Mouse (Mus musculus) hindbrain, embryonic 15.5 days (tissue): ENCODE data around the gene Tmem190. TPM values are rescaled to one million over a fixed set of nuclear protein-coding genes. Genes with fewer than 3 reads are reported as not detected.

Experiments used
- ATAC-seq: fragments of 200-750 bp; cut with Nextera tagmentation; 2 replicates; pipeline ENCODE4 v1.8.0; 2017; ENCODE audit warnings: low read depth, moderate number of reproducible peaks, moderate TSS enrichment; ENCODE audit not compliant: low FRiP score
- H3K27ac ChIP-seq: fragments of 300-500 bp; sonication (generic); replicated peaks from 2 replicates; pipeline ENCODE4 v1.5.1; 2015; ENCODE audit warnings: mild to moderate bottlenecking, inconsistent platforms
- H3K27me3 ChIP-seq: fragments of 300-500 bp; sonication (generic); 2 replicates; pipeline ENCODE4 v1.6.1; 2015; ENCODE audit warnings: control low read depth, inconsistent platforms
- H3K36me3 ChIP-seq: fragments of 300-500 bp; sonication (generic); 2 replicates; pipeline ENCODE4 v1.6.1; 2015; ENCODE audit warnings: control low read depth, inconsistent platforms
- H3K4me1 ChIP-seq: fragments of 300-500 bp; sonication (generic); replicated peaks from 2 replicates; pipeline ENCODE4 v1.6.1; 2015; ENCODE audit warnings: control low read depth, inconsistent platforms
- H3K4me2 ChIP-seq: fragments of 300-500 bp; sonication (generic); 2 replicates; pipeline ENCODE4 v1.6.1; 2015; ENCODE audit warnings: moderate library complexity, mild to moderate bottlenecking, inconsistent platforms
- H3K4me3 ChIP-seq: fragments of 300-500 bp; sonication (generic); 2 replicates; pipeline ENCODE4 v1.5.1; 2015; ENCODE audit warnings: mild to moderate bottlenecking, inconsistent platforms
- H3K9ac ChIP-seq: fragments of 300-500 bp; sonication (generic); 2 replicates; pipeline ENCODE4 v1.6.1; 2015; ENCODE audit warnings: inconsistent platforms
- H3K9me3 ChIP-seq: fragments of 300-500 bp; sonication (generic); 2 replicates; pipeline ENCODE4 v1.6.1; 2016; ENCODE audit warnings: control low read depth, inconsistent platforms
- WGBS: fragments of 180-500 bp; shearing (Covaris S2); methylation state at CpG from one replicate; pipeline ENCODE4 v1.1.7; 2015; 5-methylcytosine and 5-hydroxymethylcytosine counted together
- polyA plus RNA-seq: library from polyadenylated mRNA; unstranded; fragments of >200 nt; fragmentation: Nextera tagmentation; extraction: Ambion mirVana; gene quantifications from 2 replicates; pipeline ENCODE4 v1.2.1, GENCODE M21; 2015

The Tmem190 gene
- polyA plus RNA-seq, 1 experiment from 2014 or later = not detected

GRCm38 (mm10) chr7:4747156-4747899 lies 35.4 kb upstream of the Tmem190 start:
- H3K27me3 ChIP-seq = no peaks in the 10 kb centered on the region
- H3K4me1 ChIP-seq = peaks cover 13% of the 10 kb centered on the region
- no peak overlapping the region for H3K4me3 ChIP-seq
- WGBS = 76% methylated on average over 9 of the region's 9 CpGs
- H3K9ac ChIP-seq = no peak overlapping the region
- H3K27ac ChIP-seq = no peak overlapping the region
- no peak for ATAC-seq
- H3K36me3 ChIP-seq = peaks cover 8% of the 10 kb centered on the region; the same call in 1 of the 2 replicates
- no peak overlapping the region for H3K4me2 ChIP-seq
- no peaks in the 10 kb centered on the region for H3K9me3 ChIP-seq

DNA sequence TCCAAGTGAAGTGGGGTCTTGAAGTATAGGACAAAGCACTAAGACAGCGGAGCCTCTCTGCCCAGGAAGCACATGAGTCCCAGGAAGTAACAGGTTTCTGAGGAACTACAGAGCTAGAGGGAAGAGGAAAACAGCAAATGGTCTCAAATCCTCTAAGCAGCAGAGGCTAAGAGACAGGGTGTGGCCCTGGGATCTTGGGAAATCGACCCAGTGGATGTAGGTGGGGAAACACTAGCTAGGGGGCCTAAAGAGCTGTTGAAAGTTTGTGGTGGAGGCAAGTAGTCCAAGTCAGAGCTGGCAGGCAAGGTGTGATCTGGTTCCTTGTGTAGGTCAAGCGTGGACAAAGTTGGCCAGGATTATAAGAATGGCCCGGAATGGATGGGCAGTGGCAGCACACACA lies 34.4 kb upstream of the Tmem190 start:
- no peak overlapping the region for H3K9ac ChIP-seq
- no peaks in the 10 kb centered on the region for H3K9me3 ChIP-seq
- H3K27me3 ChIP-seq = no peaks in the 10 kb centered on the region
- H3K36me3 ChIP-seq = peaks cover 8% of the 10 kb centered on the region; the same call in 1 of the 2 replicates
- H3K4me1 ChIP-seq = peaks cover 17% of the 10 kb centered on the region
- no peak for ATAC-seq
- H3K27ac ChIP-seq = no peak overlapping the region
- no peak overlapping the region for H3K4me3 ChIP-seq
- 80% methylated on average over 4 of the region's 4 CpGs for WGBS
- H3K4me2 ChIP-seq = no peak overlapping the region

- Histone ChIP-seq H3K4me3 (no peak overlapping the region), H3K9me3 (no peaks in the 10 kb centered on the region), H3K27me3 (no peaks in the 10 kb centered on the region), H3K27ac (no peak overlapping the region), H3K4me2 (no peak overlapping the region), H3K9ac (no peak overlapping the region), H3K36me3 (peaks cover 8% of the 10 kb centered on the region; the same call in 1 of the 2 replicates), H3K4me1 (peaks cover 18% of the 10 kb centered on the region)
- WGBS = 90% methylated on average over 2 of the region's 2 CpGs
- ATAC-seq = no peak
Measured at GRCm38 (mm10) chr7:4749169-4749568, 33.6 kb upstream of the Tmem190 start.

- Histone ChIP-seq H3K4me2 (peak overlapping the region; percentile 64), H3K36me3 (no peaks in the 10 kb centered on the region), H3K4me1 (peaks cover 18% of the 10 kb centered on the region), H3K9me3 (no peaks in the 10 kb centered on the region), H3K9ac (peak overlapping the region; percentile 20; the same call in 1 of the 2 replicates), H3K27me3 (no peaks in the 10 kb centered on the region), H3K4me3 (peak overlapping the region; percentile 39), H3K27ac (peak overlapping the region; percentile 30; the same call in 1 of the 2 replicates)
- WGBS = 2% methylated on average over 30 of the region's 30 CpGs
- peak; percentile 69 for ATAC-seq
Measured at GRCm38 (mm10) chr7:4751971-4752820, 30.5 kb upstream of the Tmem190 start.

GRCm38 (mm10) chr7:4752821-4753570 lies 29.7 kb upstream of the Tmem190 start, which contains the start of gene Cox6b2:
Cox6b2 (minus strand) TSS chr7:4753094.
- peak within 1 kb of the TSS; percentile 39 for H3K4me3 ChIP-seq
- no peaks in the 10 kb centered on the region for H3K27me3 ChIP-seq
- no peaks in the 10 kb centered on the region for H3K36me3 ChIP-seq
- H3K27ac ChIP-seq = peak within 1 kb of the TSS; percentile 30; the same call in 1 of the 2 replicates
- no peaks in the 10 kb centered on the region for H3K9me3 ChIP-seq
- H3K4me2 ChIP-seq = peak within 1 kb of the TSS; percentile 64
- ATAC-seq = peak; percentile 95
- WGBS = 5% methylated on average over 24 of the region's 24 CpGs
- H3K9ac ChIP-seq = peak within 1 kb of the TSS; percentile 27; the same call in 1 of the 2 replicates
- H3K4me1 ChIP-seq = peaks cover 18% of the 10 kb centered on the region

GRCm38 (mm10) chr7:4759670-4760069 lies 23.1 kb upstream of the Tmem190 start:
- no peak overlapping the region for H3K27ac ChIP-seq
- no peak for ATAC-seq
- H3K4me3 ChIP-seq = no peak overlapping the region
- 44% methylated on average over 1 of the region's 1 CpGs for WGBS
- no peaks in the 10 kb centered on the region for H3K27me3 ChIP-seq
- no peaks in the 10 kb centered on the region for H3K4me1 ChIP-seq
- no peaks in the 10 kb centered on the region for H3K36me3 ChIP-seq
- no peaks in the 10 kb centered on the region for H3K9me3 ChIP-seq
- no peak overlapping the region for H3K4me2 ChIP-seq
- no peak overlapping the region for H3K9ac ChIP-seq

- Histone ChIP-seq H3K4me3 (no peak overlapping the region), H3K4me1 (no peaks in the 10 kb centered on the region; the same call in 1 of the 2 replicates), H3K27me3 (no peaks in the 10 kb centered on the region), H3K36me3 (no peaks in the 10 kb centered on the region), H3K9me3 (no peaks in the 10 kb centered on the region), H3K27ac (no peak overlapping the region), H3K9ac (no peak overlapping the region), H3K4me2 (no peak overlapping the region)
- 18% methylated on average over 4 of the region's 4 CpGs for WGBS
- no peak for ATAC-seq
Measured at GRCm38 (mm10) chr7:4764946-4765710, 17.6 kb upstream of the Tmem190 start.

DNA sequence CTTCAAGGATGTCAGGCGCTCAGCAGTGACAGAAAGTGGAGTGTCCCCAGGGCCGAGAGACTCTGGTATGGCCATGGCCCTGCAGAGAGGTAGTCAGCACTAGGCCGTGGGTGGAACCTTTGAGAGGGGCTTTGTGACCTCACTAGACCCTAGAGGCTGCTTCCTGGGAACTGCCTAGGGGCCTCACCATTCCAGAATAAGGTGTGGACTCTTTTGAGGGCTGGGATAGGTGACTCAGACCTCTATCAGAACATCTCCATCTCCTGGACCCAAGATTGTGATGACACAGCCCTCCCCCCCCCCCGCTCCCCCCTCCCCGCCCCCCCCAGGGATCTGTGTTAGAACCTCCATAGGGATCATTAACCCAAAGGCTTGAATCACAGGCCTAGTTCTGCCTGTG lies 11.5 kb upstream of the Tmem190 start, which contains the start of gene Fam71e2:
Fam71e2 (minus strand) TSS at position 101 of the 400 bp plus-strand sequence.
- H3K9me3 ChIP-seq = no peaks in the 10 kb centered on the region
- no peak for ATAC-seq

GRCm38 (mm10) chr7:4776131-4776530 lies 6.6 kb upstream of the Tmem190 start:
- peaks cover 57% of the 10 kb centered on the region for H3K27me3 ChIP-seq

More for the DNA sequence above, 11.5 kb upstream of the Tmem190 start, which contains the start of gene Fam71e2:
- H3K27me3 ChIP-seq = peaks cover 19% of the 10 kb centered on the region
- no peak within 1 kb of the TSS for H3K4me3 ChIP-seq
- H3K9ac ChIP-seq = no peak within 1 kb of the TSS
- H3K4me2 ChIP-seq = no peak within 1 kb of the TSS
- no peaks in the 10 kb centered on the region for H3K36me3 ChIP-seq
- WGBS = 79% methylated on average over 4 of the region's 5 CpGs
- no peak within 1 kb of the TSS for H3K27ac ChIP-seq
- H3K4me1 ChIP-seq = no peaks in the 10 kb centered on the region

GRCm38 (mm10) chr7:4776861-4777830 lies 5.6 kb upstream of the Tmem190 start:
- peaks cover 57% of the 10 kb centered on the region for H3K27me3 ChIP-seq
- WGBS = 1% methylated on average over 33 of the region's 56 CpGs
- ATAC-seq = peak; percentile 73
- H3K4me3 ChIP-seq = peak overlapping the region; percentile 34
- H3K4me1 ChIP-seq = peaks cover 10% of the 10 kb centered on the region
- peak overlapping the region; percentile 25 for H3K9ac ChIP-seq
- no peaks in the 10 kb centered on the region for H3K36me3 ChIP-seq
- H3K27ac ChIP-seq = no peak overlapping the region
- H3K4me2 ChIP-seq = peak overlapping the region; percentile 53
- H3K9me3 ChIP-seq = no peaks in the 10 kb centered on the region

More at GRCm38 (mm10) chr7:4776131-4776530, 6.6 kb upstream of the Tmem190 start:
- no peak overlapping the region for H3K4me3 ChIP-seq
- WGBS = 54% methylated on average over 10 of the region's 10 CpGs
- no peak for ATAC-seq
- H3K4me2 ChIP-seq = no peak overlapping the region
- H3K36me3 ChIP-seq = no peaks in the 10 kb centered on the region
- H3K9ac ChIP-seq = no peak overlapping the region
- H3K4me1 ChIP-seq = peaks cover 10% of the 10 kb centered on the region
- no peaks in the 10 kb centered on the region for H3K9me3 ChIP-seq
- H3K27ac ChIP-seq = no peak overlapping the region
